In genomic region chr9:44986242-44986781, GRCm38 (mm10) we compare ENCODE assay signal across 9 mouse cellular contexts. TPM values are rescaled to one million over a fixed set of nuclear protein-coding genes. Genes with fewer than 3 reads are reported as not detected.
DNase-seq lines count a peak whose midpoint lies in the region; ATAC-seq and TF ChIP-seq lines count a peak whose summit lies in the region.
"Had no signal": no experiment of that assay in that cellular context is flagged by ENCODE, and none has a peak within 500 bp of the region (broad histone marks: within the 10 kb centered on the region; RNA-seq: fewer than 3 reads in every experiment).

No protein-coding gene starts in this region.

- DNase-seq in layer of hippocampus, adult 9-11 months, result peak; percentile 10
- no peak for DNase-seq in layer of hippocampus, adult 18-20 months (ENCODE audit: low spot score in 2 of 2)
- peak; percentile 60 for DNase-seq in lung, postnatal 0 days (ENCODE audit: low spot score)
- peak; percentile 96 for DNase-seq in thymus, postnatal 0 days (ENCODE audit: low spot score)
- no peak for DNase-seq in right cerebral cortex, postnatal 4 days
- DNase-seq in right cerebral cortex, adult 18-20 months, result no peak
- DNase-seq in neural tube, embryonic 10.5 days (ENCODE audit: extremely low spot score, low spot score), result no peak

- no peak for TF ChIP-seq EP300 in lung, postnatal 0 days (IDR thresholded peaks at IDR 0.05)

- H3K4me1 ChIP-seq in heart, embryonic 12.5 days (replicated peaks), result no peaks in the 10 kb centered on the region
- H3K4me1 ChIP-seq in lung, postnatal 0 days (ENCODE audit: insufficient read depth, low read depth, low read length), result no peaks in the 10 kb centered on the region

- H3K9ac ChIP-seq in heart, embryonic 12.5 days, result no peak overlapping the region
- no peak overlapping the region for H3K9ac ChIP-seq in lung, postnatal 0 days (replicated peaks; ENCODE audit: low read depth)

- no peaks in the 10 kb centered on the region for H3K36me3 ChIP-seq in heart, embryonic 12.5 days
- no peaks in the 10 kb centered on the region for H3K36me3 ChIP-seq in lung, postnatal 0 days (ENCODE audit: insufficient read depth, low read length)

- no peaks in the 10 kb centered on the region for H3K9me3 ChIP-seq in heart, embryonic 12.5 days (replicated peaks)
- H3K9me3 ChIP-seq in lung, postnatal 0 days (ENCODE audit: low read length), result no peaks in the 10 kb centered on the region

- 57% methylated on average over 14 of the region's 14 CpGs for WGBS in heart, embryonic 12.5 days
- WGBS in lung, postnatal 0 days, result 58% methylated on average over 14 of the region's 14 CpGs

- TF ChIP-seq CTCF in lung, postnatal 0 days (IDR thresholded peaks at IDR 0.05), result no peak

- 0 out of 2 replicates have a peak overlapping the region, but pooled peaks have one; percentile 11 for H3K4me2 ChIP-seq in heart, embryonic 12.5 days
- no peak overlapping the region for H3K4me2 ChIP-seq in lung, postnatal 0 days (replicated peaks; ENCODE audit: low read depth, low read length)

- ATAC-seq in heart, embryonic 12.5 days (ENCODE audit: insufficient number of reproducible peaks, low FRiP score), result peak; percentile 57; the same call in 1 of the 2 replicates
- peak; percentile 57 for ATAC-seq in lung, postnatal 0 days

- H3K27me3 ChIP-seq in heart, embryonic 12.5 days (replicated peaks), result peaks cover 5% of the 10 kb centered on the region; the same call in 1 of the 2 replicates
- no peaks in the 10 kb centered on the region for H3K27me3 ChIP-seq in lung, postnatal 0 days (replicated peaks; ENCODE audit: insufficient read depth, low read length)

- peak overlapping the region; percentile 13; the same call in 1 of the 2 replicates for H3K27ac ChIP-seq in heart, embryonic 12.5 days (ENCODE audit: poor library complexity, severe bottlenecking)
- no peak overlapping the region for H3K27ac ChIP-seq in lung, postnatal 0 days (ENCODE audit: low read length)

- H3K4me3 ChIP-seq in heart, embryonic 12.5 days, result no peak overlapping the region
- no peak overlapping the region for H3K4me3 ChIP-seq in lung, postnatal 0 days (ENCODE audit: low read depth, low read length)

RNA-seq across cellular contexts. Expression of gene Cd3d, which starts 4.7 kb away (rescaled TPM):
- total RNA-seq in layer of hippocampus, adult 18-20 months (2021), result not detected
- not detected in 2 replicates for polyA plus RNA-seq in heart, embryonic 12.5 days (2016; fragmentation: Nextera tagmentation; extraction: Ambion mirVana)
- 0.38 and 0.39 TPM in 2 replicates for polyA plus RNA-seq in lung, postnatal 0 days (2015; fragmentation: Nextera tagmentation; extraction: Ambion mirVana)
- 485 and 511 TPM in 2 replicates for polyA plus RNA-seq in thymus, postnatal 0 days (2015; fragmentation: Nextera tagmentation; extraction: Ambion mirVana)
- polyA plus RNA-seq: neural tube, embryonic 11.5 days had no signal

RNA-seq across cellular contexts. Expression of gene Cd3g, which starts 6.1 kb away (rescaled TPM):
- not detected for total RNA-seq in layer of hippocampus, adult 18-20 months (2021)
- 0.35 TPM in 1 of 2 replicates, not detected in the other for polyA plus RNA-seq in heart, embryonic 12.5 days (2016; fragmentation: Nextera tagmentation; extraction: Ambion mirVana)
- polyA plus RNA-seq in lung, postnatal 0 days (2015; fragmentation: Nextera tagmentation; extraction: Ambion mirVana), result 0.63 and 1.1 TPM in 2 replicates
- polyA plus RNA-seq in thymus, postnatal 0 days (2015; fragmentation: Nextera tagmentation; extraction: Ambion mirVana), result 973 and 1,015 TPM in 2 replicates
- polyA plus RNA-seq: neural tube, embryonic 11.5 days had no signal

RNA-seq across cellular contexts. Expression of gene Ube4a, which starts 20.9 kb away (rescaled TPM):
- total RNA-seq in layer of hippocampus, adult 18-20 months (2021), result 10 to 100 TPM; 67.0 to 73.5 TPM
- 18.9 and 21.6 TPM in 2 replicates for polyA plus RNA-seq in heart, embryonic 12.5 days (2016; fragmentation: Nextera tagmentation; extraction: Ambion mirVana)
- 12.9 and 13.2 TPM in 2 replicates for polyA plus RNA-seq in lung, postnatal 0 days (2015; fragmentation: Nextera tagmentation; extraction: Ambion mirVana)
- polyA plus RNA-seq in thymus, postnatal 0 days (2015; fragmentation: Nextera tagmentation; extraction: Ambion mirVana), result 18.6 and 19.5 TPM in 2 replicates

RNA-seq across cellular contexts. Expression of gene Cd3e, which starts 23.1 kb away (rescaled TPM):
- not detected for total RNA-seq in layer of hippocampus, adult 18-20 months (2021)
- polyA plus RNA-seq in heart, embryonic 12.5 days (2016; fragmentation: Nextera tagmentation; extraction: Ambion mirVana), result not detected in 2 replicates
- polyA plus RNA-seq in lung, postnatal 0 days (2015; fragmentation: Nextera tagmentation; extraction: Ambion mirVana), result 0.18 and 0.27 TPM in 2 replicates
- polyA plus RNA-seq in thymus, postnatal 0 days (2015; fragmentation: Nextera tagmentation; extraction: Ambion mirVana), result 511 and 576 TPM in 2 replicates
- polyA plus RNA-seq: neural tube, embryonic 11.5 days had no signal

RNA-seq across cellular contexts. Expression of gene Mpzl2, which starts 53.3 kb away (rescaled TPM):
- total RNA-seq in layer of hippocampus, adult 18-20 months (2021), result under 1 TPM; 0.43 to 0.67 TPM
- 0.92 and 0.96 TPM in 2 replicates for polyA plus RNA-seq in heart, embryonic 12.5 days (2016; fragmentation: Nextera tagmentation; extraction: Ambion mirVana)
- 4.2 and 4.3 TPM in 2 replicates for polyA plus RNA-seq in lung, postnatal 0 days (2015; fragmentation: Nextera tagmentation; extraction: Ambion mirVana)
- polyA plus RNA-seq in thymus, postnatal 0 days (2015; fragmentation: Nextera tagmentation; extraction: Ambion mirVana), result 5.9 and 7.4 TPM in 2 replicates

Comparison
In these comparisons a context has a peak if more than half of its experiments do, and no peak if none do; other contexts are left out.
1. DNase-seq: peak in layer of hippocampus, adult 9-11 months (single experiment), lung, postnatal 0 days (single experiment) and thymus, postnatal 0 days (single experiment); none in layer of hippocampus, adult 18-20 months (0 of 2), right cerebral cortex, postnatal 4 days (single experiment), right cerebral cortex, adult 18-20 months (single experiment) and neural tube, embryonic 10.5 days (single experiment).
2. RNA of gene Cd3d, which starts 4.7 kb away (polyA plus RNA-seq): 485 to 511 TPM in thymus, postnatal 0 days; 0.38 to 0.39 TPM in lung, postnatal 0 days and not detected in heart, embryonic 12.5 days; every median in the first group is over 100 times any median in the second.
3. RNA of gene Cd3g, which starts 6.1 kb away (polyA plus RNA-seq): 973 to 1,015 TPM in thymus, postnatal 0 days; 0.63 to 1.1 TPM in lung, postnatal 0 days and 0.35 TPM in heart, embryonic 12.5 days; every median in the first group is over 100 times any median in the second.